Mouse (Mus musculus): ENCODE results near the gene Cfap45. TPM values are rescaled to one million over a fixed set of nuclear protein-coding genes. Genes with fewer than 3 reads are reported as not detected.

The Cfap45 gene
- total and polyA plus RNA-seq, 3 experiments, result 0.40 TPM; not detected in 2

DNA sequence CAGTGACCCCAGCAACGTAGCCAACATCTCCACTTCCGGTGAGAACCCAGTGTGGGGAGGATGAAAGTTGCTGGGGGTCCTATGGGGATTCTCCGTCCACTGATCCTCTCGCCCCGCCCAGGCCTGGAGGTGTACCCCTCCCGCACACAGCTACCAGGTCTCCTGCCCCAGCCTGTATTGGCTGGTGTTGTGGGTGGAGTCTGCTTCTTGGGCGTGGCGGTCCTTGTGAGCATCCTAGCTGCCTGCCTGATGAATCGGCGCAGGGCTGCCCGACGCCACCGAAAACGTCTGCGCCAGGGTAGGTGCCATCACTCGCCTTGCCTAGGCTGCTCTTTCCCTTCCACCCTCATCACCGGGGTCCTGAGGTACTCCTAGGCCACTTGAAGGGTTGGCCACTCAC lies 24.6 kb upstream of the Cfap45 start:
- TF ChIP-seq TAL1 (IDR thresholded peaks at IDR 0.05; ENCODE audit: low read length) (no peak), RCOR1 (IDR thresholded peaks at IDR 0.05; ENCODE audit: low read depth, low read length) (no peak), MAFK (IDR thresholded peaks at IDR 0.05; ENCODE audit: borderline replicate concordance, low read depth, low read length) (no peak)
- Histone ChIP-seq H3K79me2 (ENCODE audit: control insufficient read depth, insufficient read depth, low read length, poor library complexity) (peaks cover 9% of the 10 kb centered on the region), H3K27me3 (ENCODE audit: control insufficient read depth in 1 of 2, insufficient read depth in 2 of 2, low read length in 2 of 2) (no peaks in the 10 kb centered on the region; a peak in 1 of 4 replicates), H3K36me3 (ENCODE audit: control insufficient read depth in 1 of 2, insufficient read depth in 2 of 2, low read length in 2 of 2) (peaks cover 0 to 2% of the 10 kb centered on the region in 2 experiments; a peak in 1 of 4 replicates), H3K9ac (ENCODE audit: control insufficient read depth, low read depth, low read length, poor library complexity, severe bottlenecking) (no peak overlapping the region), H3K27ac (ENCODE audit: control insufficient read depth, low read depth, low read length) (no peak overlapping the region), H3K9me3 (replicated peaks; ENCODE audit: insufficient read depth, low read length) (no peaks in the 10 kb centered on the region), H3K4me3 (ENCODE audit: control insufficient read depth in 1 of 2, insufficient read depth in 1 of 2, low read depth in 2 of 2, low read length in 2 of 2) (no peak overlapping the region), H3K4me1 (ENCODE audit: control insufficient read depth in 1 of 2, insufficient read depth in 2 of 2, low read length in 2 of 2) (peaks cover 0 to 8% of the 10 kb centered on the region in 2 experiments; a peak in 2 of 4 replicates)
- no peak for DNase-seq (ENCODE audit: low read depth, low spot score)

DNA sequence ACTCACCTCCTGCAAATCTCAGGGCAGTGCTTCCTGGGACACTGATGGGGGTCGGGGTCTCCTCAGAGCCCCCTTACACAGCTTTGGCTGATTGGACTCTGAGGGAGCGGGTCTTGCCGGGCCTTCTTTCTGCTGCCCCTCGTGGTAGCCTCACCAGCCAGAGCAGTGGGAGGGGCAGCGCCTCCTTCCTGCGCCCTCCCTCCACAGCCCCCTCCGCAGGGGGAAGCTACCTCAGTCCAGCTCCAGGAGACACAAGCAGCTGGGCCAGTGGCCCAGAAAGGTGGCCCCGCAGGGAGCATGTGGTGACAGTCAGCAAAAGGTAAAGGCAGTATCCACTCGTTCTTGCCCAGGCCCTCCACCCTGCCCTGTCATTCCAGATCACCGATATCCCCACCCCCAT lies 23.2 kb upstream of the Cfap45 start:
- Histone ChIP-seq H3K27ac (ENCODE audit: control insufficient read depth, low read depth, low read length) (no peak overlapping the region), H3K9ac (ENCODE audit: control insufficient read depth, low read depth, low read length, poor library complexity, severe bottlenecking) (no peak overlapping the region), H3K9me3 (replicated peaks; ENCODE audit: insufficient read depth, low read length) (no peaks in the 10 kb centered on the region), H3K4me1 (ENCODE audit: control insufficient read depth in 1 of 2, insufficient read depth in 2 of 2, low read length in 2 of 2) (peaks cover 4 to 22% of the 10 kb centered on the region in 2 experiments), H3K27me3 (ENCODE audit: control insufficient read depth in 1 of 2, insufficient read depth in 2 of 2, low read length in 2 of 2) (no peaks in the 10 kb centered on the region; a peak in 1 of 4 replicates), H3K4me3 (ENCODE audit: control insufficient read depth in 1 of 2, insufficient read depth in 1 of 2, low read depth in 2 of 2, low read length in 2 of 2) (no peak overlapping the region), H3K79me2 (ENCODE audit: control insufficient read depth, insufficient read depth, low read length, poor library complexity) (peaks cover 23% of the 10 kb centered on the region), H3K36me3 (ENCODE audit: control insufficient read depth in 1 of 2, insufficient read depth in 2 of 2, low read length in 2 of 2) (peaks cover 0 to 13% of the 10 kb centered on the region in 2 experiments; a peak in 2 of 4 replicates)
- no peak for DNase-seq (ENCODE audit: low read depth, low spot score)
- TF ChIP-seq MAFK (IDR thresholded peaks at IDR 0.05; ENCODE audit: borderline replicate concordance, low read depth, low read length) (no peak), KAT2A (conservative IDR thresholded peaks at IDR 0.05; ENCODE audit: low read depth, low read length) (no peak), USF2 (IDR thresholded peaks at IDR 0.05; ENCODE audit: borderline replicate concordance in 1 of 2, insufficient read depth in 1 of 2, low read depth in 1 of 2, low read length in 2 of 2) (no peak), POLR2A (IDR thresholded peaks at IDR 0.05; ENCODE audit: control insufficient read depth in 1 of 2, insufficient read depth in 1 of 2, low read depth in 1 of 2, low read length in 2 of 2, poor library complexity in 1 of 2) (no peak), UBTF (IDR thresholded peaks at IDR 0.05; ENCODE audit: borderline replicate concordance, insufficient read depth, low read depth, low read length) (no peak), MEF2A (IDR thresholded peaks at IDR 0.05; ENCODE audit: extremely low read depth, insufficient replicate concordance, low read depth, low read length, poor library complexity, severe bottlenecking) (no peak), ELF1 (IDR thresholded peaks at IDR 0.05; ENCODE audit: low read depth, low read length) (no peak), MYB (IDR thresholded peaks at IDR 0.05; ENCODE audit: low read depth, low read length) (no peak), POLR2AphosphoS2 (IDR thresholded peaks at IDR 0.05; ENCODE audit: low read length) (no peak), USF1 (IDR thresholded peaks at IDR 0.05; ENCODE audit: low read depth, low read length) (no peak), RCOR1 (IDR thresholded peaks at IDR 0.05; ENCODE audit: low read depth, low read length) (no peak), GATA1 (IDR thresholded peaks at IDR 0.05; ENCODE audit: low read depth, low read length) (no peak), MAZ (IDR thresholded peaks at IDR 0.05; ENCODE audit: low read depth, low read length) (no peak), ZNF384 (IDR thresholded peaks at IDR 0.05; ENCODE audit: low read depth, low read length) (no peak), HCFC1 (IDR thresholded peaks at IDR 0.05; ENCODE audit: low read depth, low read length) (no peak), CHD1 (IDR thresholded peaks at IDR 0.05; ENCODE audit: low read depth, low read length) (no peak), RAD21 (IDR thresholded peaks at IDR 0.05; ENCODE audit: low read depth, low read length) (no peak), ZC3H11A (IDR thresholded peaks at IDR 0.05; ENCODE audit: low read depth, low read length) (no peak)
